16 mouse cellular contexts compared by ENCODE assay signal in the genomic region with DNA sequence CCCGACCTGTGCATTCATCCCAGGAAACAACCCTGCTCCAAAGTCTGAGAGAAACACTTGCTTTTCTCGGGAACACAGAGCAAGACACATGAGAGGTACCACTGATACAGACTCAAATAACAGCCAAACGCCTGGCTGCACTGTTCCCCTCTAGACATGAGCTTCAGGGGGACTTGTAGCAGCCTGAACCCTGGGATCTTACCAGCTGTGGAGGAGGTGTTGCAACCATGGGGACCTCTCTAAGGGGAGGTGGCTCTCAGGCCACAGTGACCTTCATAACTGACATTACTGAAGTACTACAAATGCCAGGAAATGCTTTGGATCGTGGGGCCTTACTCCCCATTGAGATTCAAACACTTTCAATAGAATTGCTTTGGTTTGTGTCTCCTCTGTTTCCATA.
"Had no signal": no experiment of that assay in that cellular context is flagged by ENCODE, and none has a peak within 500 bp of the region (broad histone marks: within the 10 kb centered on the region; RNA-seq: fewer than 3 reads in every experiment).

No protein-coding gene starts in this region.

- DNase-seq: kidney, postnatal 10 days; kidney, postnatal 4 days; liver; liver, embryonic 13.5 days; liver, postnatal 0 days; lung, postnatal 36 days; right cerebral cortex, adult 18-20 months; right cerebral cortex, postnatal 25 days; thymus, adult 18-20 months; thymus, postnatal 14 days had no signal

- H3K36me3 ChIP-seq: limb, embryonic 12.5 days; liver, embryonic 13.5 days; lung, embryonic 15.5 days; midbrain, embryonic 13.5 days; neural tube, embryonic 15.5 days had no signal

- H3K27me3 ChIP-seq: limb, embryonic 12.5 days; liver, embryonic 13.5 days; lung, embryonic 15.5 days; midbrain, embryonic 13.5 days; neural tube, embryonic 15.5 days had no signal

- H3K4me3 ChIP-seq: layer of hippocampus, adult 2 months; limb, embryonic 12.5 days; liver, embryonic 13.5 days; lung, embryonic 15.5 days; midbrain, embryonic 13.5 days; myocyte; neural tube, embryonic 15.5 days had no signal

- H3K9me3 ChIP-seq: limb, embryonic 12.5 days; liver, embryonic 13.5 days; lung, embryonic 15.5 days; midbrain, embryonic 13.5 days; neural tube, embryonic 15.5 days had no signal

- ATAC-seq: liver, postnatal 0 days; midbrain, embryonic 13.5 days had no signal

- H3K4me2 ChIP-seq: limb, embryonic 12.5 days; liver, embryonic 13.5 days; lung, embryonic 15.5 days; midbrain, embryonic 13.5 days; neural tube, embryonic 15.5 days had no signal

- H3K4me1 ChIP-seq: neural tube, embryonic 15.5 days had no signal

- H3K27ac ChIP-seq: layer of hippocampus, adult 2 months; limb, embryonic 12.5 days; liver, embryonic 13.5 days; lung, embryonic 15.5 days; midbrain, embryonic 13.5 days; neural tube, embryonic 15.5 days had no signal

- H3K9ac ChIP-seq: limb, embryonic 12.5 days; liver, embryonic 13.5 days; liver, postnatal 0 days; lung, embryonic 15.5 days; midbrain, embryonic 13.5 days; neural tube, embryonic 15.5 days had no signal
